ENCODE assay signal across 21 mouse cellular contexts in genomic region chr7:44617059-44617458, GRCm38 (mm10). TPM values are rescaled to one million over a fixed set of nuclear protein-coding genes. Genes with fewer than 3 reads are reported as not detected.
A peak's percentile ranks its signal among the peaks of the same experiment; 100 is the strongest.
DNase-seq lines count a peak whose midpoint lies in the region; ATAC-seq and TF ChIP-seq lines count a peak whose summit lies in the region.
"Had no signal": no experiment of that assay in that cellular context is flagged by ENCODE, and none has a peak within 500 bp of the region (broad histone marks: within the 10 kb centered on the region; RNA-seq: fewer than 3 reads in every experiment).

No protein-coding gene starts in this region.

- no peaks in the 10 kb centered on the region for H3K9me3 ChIP-seq in hindbrain, embryonic 11.5 days (ENCODE audit: control insufficient read depth, low read length)
- H3K9me3 ChIP-seq: embryonic facial prominence, embryonic 15.5 days; limb, embryonic 15.5 days; neural tube, embryonic 12.5 days; stomach, embryonic 15.5 days had no signal

- peak; percentile 60 for TF ChIP-seq CTCF in layer of hippocampus, adult 2 months (conservative IDR thresholded peaks at IDR 0.05)

- DNase-seq in cerebellum, adult 9-10 months: peak; percentile 69
- no peak for DNase-seq in cerebellum, adult 18-20 months
- no peak for DNase-seq in layer of hippocampus, adult 2 months (ENCODE audit: low spot score in 2 of 2)
- DNase-seq in layer of hippocampus, adult 9-11 months: no peak
- peak; percentile 53 for DNase-seq in thymus, postnatal 4 days
- DNase-seq in thymus, postnatal 10 days (ENCODE audit: low spot score in 2 of 2): no peak
- no peak for DNase-seq in frontal cortex, postnatal 14 days (ENCODE audit: low spot score in 2 of 2)
- DNase-seq in hindbrain, embryonic 11.5 days (ENCODE audit: low spot score): no peak
- DNase-seq: gastrocnemius, postnatal 25 days; heart, postnatal 4 days; kidney, postnatal 4 days; right cerebral cortex, postnatal 4 days had no signal

- H3K4me1 ChIP-seq in hindbrain, embryonic 11.5 days (replicated peaks; ENCODE audit: control insufficient read depth, insufficient read depth, low read length): no peaks in the 10 kb centered on the region
- H3K4me1 ChIP-seq: stomach, embryonic 15.5 days had no signal

- no peak overlapping the region for H3K4me2 ChIP-seq in hindbrain, embryonic 11.5 days (replicated peaks; ENCODE audit: low read depth, low read length)
- H3K4me2 ChIP-seq: embryonic facial prominence, embryonic 15.5 days; forebrain, embryonic 12.5 days; heart, embryonic 11.5 days; limb, embryonic 15.5 days; neural tube, embryonic 12.5 days; stomach, embryonic 15.5 days had no signal

- no peaks in the 10 kb centered on the region for H3K36me3 ChIP-seq in hindbrain, embryonic 11.5 days (ENCODE audit: control insufficient read depth, insufficient read depth, low read length)
- H3K36me3 ChIP-seq: embryonic facial prominence, embryonic 15.5 days; forebrain, embryonic 12.5 days; limb, embryonic 15.5 days; neural tube, embryonic 12.5 days; stomach, embryonic 15.5 days had no signal

- peaks cover 6% of the 10 kb centered on the region for H3K27me3 ChIP-seq in hindbrain, embryonic 11.5 days (ENCODE audit: control insufficient read depth, insufficient read depth, low read length)

- no peak overlapping the region for H3K9ac ChIP-seq in hindbrain, embryonic 11.5 days (ENCODE audit: low read depth, low read length)
- H3K9ac ChIP-seq: embryonic facial prominence, embryonic 15.5 days; forebrain, embryonic 12.5 days; limb, embryonic 15.5 days; neural tube, embryonic 12.5 days; stomach, embryonic 15.5 days had no signal

- no peak overlapping the region for H3K4me3 ChIP-seq in layer of hippocampus, adult 2 months
- no peak overlapping the region for H3K4me3 ChIP-seq in hindbrain, embryonic 11.5 days (ENCODE audit: low read depth, low read length)
- H3K4me3 ChIP-seq: embryonic facial prominence, embryonic 15.5 days; forebrain, embryonic 12.5 days; limb, embryonic 15.5 days; neural tube, embryonic 12.5 days; stomach, embryonic 15.5 days had no signal

- WGBS in hindbrain, embryonic 11.5 days: 68% methylated on average over 3 of the region's 3 CpGs

- no peak for ATAC-seq in hindbrain, embryonic 11.5 days (ENCODE audit: low FRiP score)
- ATAC-seq: intestine, embryonic 16.5 days; midbrain, embryonic 16.5 days had no signal

- no peak overlapping the region for H3K27ac ChIP-seq in layer of hippocampus, adult 2 months
- no peak overlapping the region for H3K27ac ChIP-seq in hindbrain, embryonic 11.5 days (ENCODE audit: low read depth, low read length)
- H3K27ac ChIP-seq: embryonic facial prominence, embryonic 15.5 days; forebrain, embryonic 12.5 days; limb, embryonic 15.5 days; neural tube, embryonic 12.5 days; stomach, embryonic 15.5 days had no signal

RNA-seq across cellular contexts. Expression of gene Kcnc3, which starts 26.6 kb away (rescaled TPM):
- total RNA-seq in layer of hippocampus, adult 2 months (2021): 100 to 1,000 TPM; 184 to 186 TPM
- polyA plus RNA-seq in hindbrain, embryonic 11.5 days (2014; fragmentation: Nextera tagmentation; extraction: Ambion mirVana): 1.4 and 2.1 TPM in 2 replicates

RNA-seq across cellular contexts. Expression of gene Napsa, which starts 44.9 kb away (rescaled TPM):
- not detected for total RNA-seq in layer of hippocampus, adult 2 months (2021)
- polyA plus RNA-seq in hindbrain, embryonic 11.5 days (2014; fragmentation: Nextera tagmentation; extraction: Ambion mirVana): 0.28 and 0.66 TPM in 2 replicates

RNA-seq across cellular contexts. Expression of gene Myh14, which starts 53.6 kb away (rescaled TPM):
- 10 to 100 TPM; 30.4 TPM for total RNA-seq in layer of hippocampus, adult 2 months (2021)
- 1.9 and 2.3 TPM in 2 replicates for polyA plus RNA-seq in hindbrain, embryonic 11.5 days (2014; fragmentation: Nextera tagmentation; extraction: Ambion mirVana)
- total RNA-seq: common myeloid progenitor, adult 5-6 weeks had no signal

Comparison
In these comparisons a context has a peak if more than half of its experiments do, and no peak if none do; other contexts are left out.
1. DNase-seq: peak in cerebellum, adult 9-10 months (single experiment) and thymus, postnatal 4 days (single experiment); none in cerebellum, adult 18-20 months (0 of 2), layer of hippocampus, adult 2 months (0 of 2), layer of hippocampus, adult 9-11 months (single experiment), thymus, postnatal 10 days (0 of 2), frontal cortex, postnatal 14 days (0 of 2) and hindbrain, embryonic 11.5 days (single experiment).